Comparison of ENCODE assay signal across 8 mouse cellular contexts in genomic region chr2:131686748-131687147, GRCm38 (mm10).
DNase-seq lines count a peak whose midpoint lies in the region.

No protein-coding gene starts in this region.

- intact Hi-C loops in left cerebral cortex, postnatal 10 days (cut with DNase I): no loop called here

- DNase-seq in cerebellum, postnatal 36 days: peak; percentile 16 to 26
- DNase-seq in cerebellum, adult 9-10 months: no peak
- peak; percentile 45 for DNase-seq in NIH3T3 (ENCODE audit: low read depth)
- peak; percentile 45 for DNase-seq in gastrocnemius, postnatal 25 days
- peak; percentile 63 to 85 for DNase-seq in left cerebral cortex, postnatal 10 days (ENCODE audit: extremely low spot score in 1 of 2, low spot score in 2 of 2)
- no peak for DNase-seq in thymus, postnatal 0 days (ENCODE audit: low spot score)
- DNase-seq in urinary bladder, adult 2 months (ENCODE audit: low spot score): no peak
- DNase-seq in urinary bladder, postnatal 25 days (ENCODE audit: low spot score): no peak

Comparison
In these comparisons a context has a peak if more than half of its experiments do, and no peak if none do; other contexts are left out.
1. DNase-seq: peak in cerebellum, postnatal 36 days (2 of 2), NIH3T3 (single experiment), gastrocnemius, postnatal 25 days (single experiment) and left cerebral cortex, postnatal 10 days (2 of 2); none in cerebellum, adult 9-10 months (single experiment), thymus, postnatal 0 days (single experiment), urinary bladder, adult 2 months (single experiment) and urinary bladder, postnatal 25 days (single experiment).